Mouse (Mus musculus): ENCODE data around the gene Dlgap1. TPM values are rescaled to one million over a fixed set of nuclear protein-coding genes. Genes with fewer than 3 reads are reported as not detected.

Gene Dlgap1
- polyA plus RNA-seq, 1 experiment from 2014 or later, result 0.03 TPM

GRCm38 (mm10) chr17:70429746-70430451, 461.0 kb downstream of the Dlgap1 start:
- Histone ChIP-seq H3K4me1 (replicated peaks) (no peaks in the 10 kb centered on the region), H3K27ac (no peak overlapping the region), H3K4me2 (no peak overlapping the region), H3K9me3 (replicated peaks) (no peaks in the 10 kb centered on the region), H3K27me3 (no peaks in the 10 kb centered on the region), H3K4me3 (replicated peaks) (no peak overlapping the region), H3K9ac (no peak overlapping the region), H3K36me3 (no peaks in the 10 kb centered on the region)
- ATAC-seq (ENCODE audit: low read depth) (no peak), DNase-seq (peak; percentile 3)
- WGBS (ENCODE audit: insufficient replicate concordance), result 14% methylated on average over 17 of the region's 17 CpGs

GRCm38 (mm10) chr17:70430452-70430787, 461.5 kb downstream of the Dlgap1 start:
- no peak overlapping the region for H3K9ac ChIP-seq
- H3K36me3 ChIP-seq, result no peaks in the 10 kb centered on the region
- no peaks in the 10 kb centered on the region for H3K4me1 ChIP-seq (replicated peaks)
- WGBS (ENCODE audit: insufficient replicate concordance), result 8% methylated on average over 5 of the region's 5 CpGs
- ATAC-seq (ENCODE audit: low read depth), result no peak
- no peaks in the 10 kb centered on the region for H3K27me3 ChIP-seq
- no peak overlapping the region for H3K27ac ChIP-seq
- no peak overlapping the region for H3K4me3 ChIP-seq (replicated peaks)
- H3K4me2 ChIP-seq, result no peak overlapping the region
- peaks cover 2% of the 10 kb centered on the region; the same call in 1 of the 2 replicates for H3K9me3 ChIP-seq (replicated peaks)
- no peak for DNase-seq

- no peak overlapping the region for H3K9ac ChIP-seq
- 54% methylated on average over 5 of the region's 5 CpGs for WGBS (ENCODE audit: insufficient replicate concordance)
- DNase-seq (no peak), ATAC-seq (ENCODE audit: low read depth) (no peak)
- no peaks in the 10 kb centered on the region for H3K36me3 ChIP-seq
- no peak overlapping the region for H3K4me3 ChIP-seq (replicated peaks)
- peaks cover 3% of the 10 kb centered on the region; the same call in 1 of the 2 replicates for H3K9me3 ChIP-seq (replicated peaks)
- H3K4me2 ChIP-seq, result no peak overlapping the region
- H3K27ac ChIP-seq, result no peak overlapping the region
- no peaks in the 10 kb centered on the region for H3K4me1 ChIP-seq (replicated peaks)
- no peaks in the 10 kb centered on the region for H3K27me3 ChIP-seq
Observed at GRCm38 (mm10) chr17:70432834-70433233, 464.0 kb downstream of the Dlgap1 start.

- Histone ChIP-seq H3K27ac (no peak overlapping the region), H3K4me1 (replicated peaks) (no peaks in the 10 kb centered on the region), H3K27me3 (no peaks in the 10 kb centered on the region), H3K4me3 (replicated peaks) (no peak overlapping the region), H3K4me2 (no peak overlapping the region), H3K9ac (no peak overlapping the region), H3K36me3 (no peaks in the 10 kb centered on the region), H3K9me3 (replicated peaks) (peaks cover 3% of the 10 kb centered on the region; the same call in 1 of the 2 replicates)
- DNase-seq (no peak), ATAC-seq (ENCODE audit: low read depth) (no peak)
- 70% methylated on average over 6 of the region's 6 CpGs for WGBS (ENCODE audit: insufficient replicate concordance)
Observed at GRCm38 (mm10) chr17:70434549-70434948, 465.7 kb downstream of the Dlgap1 start.

GRCm38 (mm10) chr17:70435612-70436011, 466.7 kb downstream of the Dlgap1 start:
- no peak for DNase-seq
- Histone ChIP-seq H3K9ac (no peak overlapping the region), H3K4me3 (replicated peaks) (no peak overlapping the region), H3K27me3 (no peaks in the 10 kb centered on the region), H3K27ac (no peak overlapping the region), H3K36me3 (no peaks in the 10 kb centered on the region), H3K4me2 (no peak overlapping the region), H3K4me1 (replicated peaks) (no peaks in the 10 kb centered on the region), H3K9me3 (replicated peaks) (peaks cover 3% of the 10 kb centered on the region; the same call in 1 of the 2 replicates)
- WGBS (ENCODE audit: insufficient replicate concordance), result 68% methylated on average over 6 of the region's 6 CpGs
- ATAC-seq (ENCODE audit: low read depth), result no peak

- H3K4me2 ChIP-seq, result no peak overlapping the region
- H3K9ac ChIP-seq, result no peak overlapping the region
- peaks cover 3% of the 10 kb centered on the region; the same call in 1 of the 2 replicates for H3K9me3 ChIP-seq (replicated peaks)
- H3K27ac ChIP-seq, result no peak overlapping the region
- ATAC-seq (ENCODE audit: low read depth) (no peak), DNase-seq (no peak)
- WGBS (ENCODE audit: insufficient replicate concordance), result 66% methylated on average over 5 of the region's 5 CpGs
- H3K4me1 ChIP-seq (replicated peaks), result no peaks in the 10 kb centered on the region
- no peaks in the 10 kb centered on the region for H3K27me3 ChIP-seq
- no peaks in the 10 kb centered on the region for H3K36me3 ChIP-seq
- no peak overlapping the region for H3K4me3 ChIP-seq (replicated peaks)
Observed at GRCm38 (mm10) chr17:70437229-70437628, 468.4 kb downstream of the Dlgap1 start.

GRCm38 (mm10) chr17:70442976-70443375, 474.1 kb downstream of the Dlgap1 start:
- no peaks in the 10 kb centered on the region for H3K36me3 ChIP-seq
- no peaks in the 10 kb centered on the region for H3K27me3 ChIP-seq
- no peak for DNase-seq
- H3K4me3 ChIP-seq (replicated peaks), result no peak overlapping the region
- no peak overlapping the region for H3K4me2 ChIP-seq
- no peak for ATAC-seq (ENCODE audit: low read depth)
- 74% methylated on average over 14 of the region's 14 CpGs for WGBS (ENCODE audit: insufficient replicate concordance)
- H3K4me1 ChIP-seq (replicated peaks), result no peaks in the 10 kb centered on the region
- H3K27ac ChIP-seq, result no peak overlapping the region
- no peaks in the 10 kb centered on the region for H3K9me3 ChIP-seq (replicated peaks)
- H3K9ac ChIP-seq, result no peak overlapping the region

GRCm38 (mm10) chr17:70446451-70446850, 477.6 kb downstream of the Dlgap1 start:
- Histone ChIP-seq H3K4me2 (no peak overlapping the region), H3K9me3 (replicated peaks) (0 out of 2 replicates have a peak, but pooled peaks cover 5% of the 10 kb centered on the region), H3K9ac (no peak overlapping the region), H3K27me3 (no peaks in the 10 kb centered on the region), H3K4me3 (replicated peaks) (no peak overlapping the region), H3K36me3 (no peaks in the 10 kb centered on the region), H3K27ac (no peak overlapping the region), H3K4me1 (replicated peaks) (no peaks in the 10 kb centered on the region)
- WGBS (ENCODE audit: insufficient replicate concordance), result 59% methylated on average over 8 of the region's 8 CpGs
- DNase-seq (no peak), ATAC-seq (ENCODE audit: low read depth) (no peak)

GRCm38 (mm10) chr17:70455036-70455435, 486.2 kb downstream of the Dlgap1 start:
- Histone ChIP-seq H3K9me3 (replicated peaks) (no peaks in the 10 kb centered on the region), H3K4me3 (replicated peaks) (no peak overlapping the region), H3K36me3 (no peaks in the 10 kb centered on the region), H3K4me2 (no peak overlapping the region), H3K27me3 (no peaks in the 10 kb centered on the region), H3K27ac (no peak overlapping the region), H3K4me1 (replicated peaks) (no peaks in the 10 kb centered on the region), H3K9ac (no peak overlapping the region)
- 42% methylated on average over 7 of the region's 7 CpGs for WGBS (ENCODE audit: insufficient replicate concordance)
- no peak for ATAC-seq (ENCODE audit: low read depth)
- DNase-seq, result no peak

- WGBS (ENCODE audit: insufficient replicate concordance), result 81% methylated on average over 1 of the region's 1 CpGs
- no peak for ATAC-seq (ENCODE audit: low read depth)
Observed at GRCm38 (mm10) chr17:70457103-70457502, 488.2 kb downstream of the Dlgap1 start.

GRCm38 (mm10) chr17:70462231-70462630, 493.4 kb downstream of the Dlgap1 start:
- Histone ChIP-seq H3K36me3 (no peaks in the 10 kb centered on the region), H3K27ac (no peak overlapping the region), H3K4me3 (replicated peaks) (no peak overlapping the region), H3K9me3 (replicated peaks) (no peaks in the 10 kb centered on the region), H3K4me2 (no peak overlapping the region), H3K4me1 (replicated peaks) (no peaks in the 10 kb centered on the region), H3K9ac (no peak overlapping the region), H3K27me3 (no peaks in the 10 kb centered on the region)
- WGBS (ENCODE audit: insufficient replicate concordance), result 74% methylated on average over 8 of the region's 8 CpGs
- ATAC-seq (ENCODE audit: low read depth) (no peak), DNase-seq (no peak)

More at GRCm38 (mm10) chr17:70457103-70457502, 488.2 kb downstream of the Dlgap1 start:
- H3K27me3 ChIP-seq, result no peaks in the 10 kb centered on the region
- no peaks in the 10 kb centered on the region for H3K9me3 ChIP-seq (replicated peaks)
- H3K4me3 ChIP-seq (replicated peaks), result no peak overlapping the region
- DNase-seq, result no peak
- H3K36me3 ChIP-seq, result no peaks in the 10 kb centered on the region
- no peak overlapping the region for H3K9ac ChIP-seq
- no peak overlapping the region for H3K4me2 ChIP-seq
- H3K4me1 ChIP-seq (replicated peaks), result no peaks in the 10 kb centered on the region
- H3K27ac ChIP-seq, result no peak overlapping the region
